Mouse (Mus musculus): ENCODE data around the gene Ift22. TPM values are rescaled to one million over a fixed set of nuclear protein-coding genes. Genes with fewer than 3 reads are reported as not detected.
A peak's percentile ranks its signal among the peaks of the same experiment; 100 is the strongest.

Ift22 gene
- 10 to 100 TPM; 33.6 to 38.2 TPM for total RNA-seq (2021)
- long read RNA-seq, experiment 1, transcript Ift22-205 (5 exons, 3,071 nt): major isoform, 8 of 12 reads
- long read RNA-seq, experiment 1, partial matches to known transcripts: 2 of 12 reads
- long read RNA-seq, experiment 1, other reads (novel, unspliced or antisense): 1 of 12 reads
- long read RNA-seq, experiment 2, transcript Ift22-205 (5 exons, 3,071 nt): major isoform, 15 of 30 reads
- long read RNA-seq, experiment 2, partial matches to known transcripts: 2 of 30 reads
- long read RNA-seq, experiment 2, other reads (novel, unspliced or antisense): 11 of 30 reads

- peak; percentile 88 to 89 for DNase-seq (ENCODE audit: low spot score in 2 of 2)
Measured at GRCm38 (mm10) chr5:136907991-136908857, at the start of gene Ift22. TSS of gene Ift22 (plus strand) at chr5:136908150.

DNA sequence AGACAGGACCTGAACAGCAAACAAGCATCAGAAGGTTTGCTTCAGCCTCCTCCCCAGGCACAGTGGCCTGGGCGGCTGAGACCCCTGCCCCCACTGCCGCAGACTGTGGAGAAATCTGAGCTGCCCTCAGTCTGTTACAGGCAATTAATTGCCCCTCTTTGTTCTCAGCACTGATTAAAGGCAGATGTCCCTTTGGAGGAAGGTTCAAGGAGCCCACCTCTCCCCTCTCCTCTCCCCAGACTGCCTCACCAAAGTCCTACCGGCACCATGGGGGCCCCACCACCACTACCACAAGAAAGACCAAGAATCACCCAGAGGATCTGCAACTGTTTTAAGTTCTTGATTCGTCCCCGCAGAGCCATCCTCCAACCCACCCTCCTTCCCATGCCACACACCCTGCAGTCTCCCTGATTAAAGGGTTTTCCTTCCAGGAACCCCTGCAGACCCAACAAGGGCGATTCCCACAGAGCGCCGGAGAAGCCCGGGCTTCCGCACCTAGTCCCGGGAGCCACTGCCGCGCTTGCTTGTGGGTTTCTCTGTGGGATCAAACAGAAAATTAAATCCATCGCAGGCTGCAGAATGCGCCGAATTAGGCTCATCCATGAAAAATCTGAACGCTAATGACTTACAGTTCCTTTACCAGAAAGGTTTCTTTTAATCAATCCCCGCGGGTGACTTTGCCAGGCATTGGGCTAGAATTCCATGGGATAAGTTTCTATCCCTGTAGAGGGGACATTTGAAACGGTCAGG is 46.6 kb upstream of the Ift22 start:
- no peak for DNase-seq (ENCODE audit: low spot score in 2 of 2)

- DNase-seq (ENCODE audit: low spot score in 2 of 2): no peak
Measured at GRCm38 (mm10) chr5:136862806-136863205, 45.1 kb upstream of the Ift22 start.

DNA sequence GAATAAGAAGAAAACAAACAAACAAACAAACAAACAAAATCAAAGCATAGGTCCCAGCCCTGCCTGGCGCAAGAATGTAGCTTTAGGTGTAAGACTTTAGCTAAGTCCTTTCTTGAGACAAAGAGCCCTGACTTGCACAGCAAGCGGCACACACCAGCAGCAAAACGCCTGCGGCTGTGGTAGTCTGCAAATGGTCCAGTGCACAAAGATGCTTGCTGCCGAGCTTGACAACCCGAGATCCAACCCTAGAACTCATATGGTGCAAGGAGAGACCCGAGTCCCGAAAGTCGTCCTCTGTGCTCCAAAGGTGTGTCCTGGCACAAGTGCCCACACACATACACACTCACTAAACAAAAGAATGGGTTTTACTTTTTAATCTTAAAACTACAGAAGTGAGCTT is 44.7 kb upstream of the Ift22 start:
- DNase-seq (ENCODE audit: low spot score in 2 of 2): no peak

- DNase-seq (ENCODE audit: low spot score in 2 of 2): no peak
Measured at GRCm38 (mm10) chr5:136863961-136864674, 43.8 kb upstream of the Ift22 start.

- DNase-seq (ENCODE audit: low spot score in 2 of 2): no peak
Measured at GRCm38 (mm10) chr5:136867706-136868105, 40.2 kb upstream of the Ift22 start.

DNA sequence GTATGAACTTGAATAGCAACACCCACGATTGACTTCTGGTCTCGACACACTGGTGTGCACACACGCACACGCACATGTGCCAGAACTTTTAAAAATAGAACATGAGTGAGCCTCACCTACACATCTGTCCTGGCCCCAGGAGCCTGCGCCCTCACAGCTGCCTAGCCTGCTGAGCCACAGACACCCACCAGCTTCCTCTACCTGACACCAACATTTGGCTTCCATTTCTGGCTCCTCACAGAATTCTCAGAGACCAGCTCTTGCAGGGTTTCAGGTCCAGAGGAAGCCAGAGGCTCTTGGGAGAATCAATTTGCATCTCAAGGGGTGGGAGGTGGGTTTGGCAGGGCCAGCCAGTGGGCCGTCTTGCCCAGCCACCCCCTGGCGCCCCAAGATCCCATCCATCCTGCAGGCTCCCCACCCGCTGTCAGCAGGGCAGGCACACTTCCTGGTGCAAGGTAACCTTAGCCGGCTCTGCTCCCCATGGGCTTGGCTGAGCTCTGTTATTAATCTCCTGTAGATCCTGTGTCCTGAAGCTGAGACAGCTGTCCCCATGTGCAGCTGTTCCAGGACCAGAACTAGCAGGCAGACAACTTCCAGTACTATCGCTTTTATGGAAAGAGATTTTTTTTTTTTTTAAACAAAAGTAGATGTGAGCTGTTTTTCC is 38.4 kb upstream of the Ift22 start:
- no peak for DNase-seq (ENCODE audit: low spot score in 2 of 2)

GRCm38 (mm10) chr5:136872417-136872816 is 35.5 kb upstream of the Ift22 start:
- DNase-seq (ENCODE audit: low spot score in 2 of 2): no peak

GRCm38 (mm10) chr5:136874271-136874670 is 33.7 kb upstream of the Ift22 start:
- no peak for DNase-seq (ENCODE audit: low spot score in 2 of 2)

- no peak for DNase-seq (ENCODE audit: low spot score in 2 of 2)
Measured at GRCm38 (mm10) chr5:136880101-136880500, 27.8 kb upstream of the Ift22 start.

- peak; percentile 57 to 59 for DNase-seq (ENCODE audit: low spot score in 2 of 2)
Measured at GRCm38 (mm10) chr5:136881380-136882009, 26.5 kb upstream of the Ift22 start.

- no peak for DNase-seq (ENCODE audit: low spot score in 2 of 2)
Measured at GRCm38 (mm10) chr5:136882055-136882787, 25.7 kb upstream of the Ift22 start.

DNA sequence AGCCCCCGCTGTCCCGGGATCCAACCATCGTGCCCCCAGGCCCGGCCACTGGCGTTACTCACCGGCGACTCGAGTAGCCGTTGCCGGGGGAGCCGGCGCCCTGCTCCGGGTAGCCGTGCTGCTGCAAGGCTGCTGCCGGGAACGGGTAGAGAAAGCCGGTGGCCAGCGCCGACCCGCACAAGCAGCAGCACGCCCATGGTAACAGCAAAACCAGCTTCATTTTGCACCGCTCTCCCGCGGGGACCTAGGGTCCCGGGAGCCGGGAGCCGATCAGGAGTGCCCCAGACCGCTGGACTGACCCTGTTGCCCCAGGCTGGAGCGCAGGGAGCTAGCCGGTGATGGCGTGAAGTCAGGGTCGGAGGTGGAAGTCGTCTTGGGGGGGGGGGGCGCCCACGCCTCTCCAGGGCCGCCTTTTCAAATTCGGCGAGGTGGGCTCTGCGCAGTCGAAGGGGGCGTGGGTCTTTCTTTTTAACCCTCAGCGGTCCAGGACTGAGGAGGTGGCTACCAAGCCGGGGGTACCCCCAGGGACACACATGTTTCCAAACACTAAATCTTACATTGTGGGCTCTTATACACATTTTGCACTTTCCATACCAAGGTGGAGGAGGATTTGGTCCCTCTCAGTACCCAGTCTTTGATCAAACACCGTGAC is 25.0 kb upstream of the Ift22 start, which contains the start of gene Col26a1:
Gene Col26a1, minus strand, starts transcription at position 422 of the 652 bp plus-strand sequence.
- DNase-seq (ENCODE audit: low spot score in 2 of 2): peak in 1 of 2 experiments; percentile 8

- DNase-seq (ENCODE audit: low spot score in 2 of 2): no peak
Measured at GRCm38 (mm10) chr5:136886957-136887356, 21.0 kb upstream of the Ift22 start.

DNA sequence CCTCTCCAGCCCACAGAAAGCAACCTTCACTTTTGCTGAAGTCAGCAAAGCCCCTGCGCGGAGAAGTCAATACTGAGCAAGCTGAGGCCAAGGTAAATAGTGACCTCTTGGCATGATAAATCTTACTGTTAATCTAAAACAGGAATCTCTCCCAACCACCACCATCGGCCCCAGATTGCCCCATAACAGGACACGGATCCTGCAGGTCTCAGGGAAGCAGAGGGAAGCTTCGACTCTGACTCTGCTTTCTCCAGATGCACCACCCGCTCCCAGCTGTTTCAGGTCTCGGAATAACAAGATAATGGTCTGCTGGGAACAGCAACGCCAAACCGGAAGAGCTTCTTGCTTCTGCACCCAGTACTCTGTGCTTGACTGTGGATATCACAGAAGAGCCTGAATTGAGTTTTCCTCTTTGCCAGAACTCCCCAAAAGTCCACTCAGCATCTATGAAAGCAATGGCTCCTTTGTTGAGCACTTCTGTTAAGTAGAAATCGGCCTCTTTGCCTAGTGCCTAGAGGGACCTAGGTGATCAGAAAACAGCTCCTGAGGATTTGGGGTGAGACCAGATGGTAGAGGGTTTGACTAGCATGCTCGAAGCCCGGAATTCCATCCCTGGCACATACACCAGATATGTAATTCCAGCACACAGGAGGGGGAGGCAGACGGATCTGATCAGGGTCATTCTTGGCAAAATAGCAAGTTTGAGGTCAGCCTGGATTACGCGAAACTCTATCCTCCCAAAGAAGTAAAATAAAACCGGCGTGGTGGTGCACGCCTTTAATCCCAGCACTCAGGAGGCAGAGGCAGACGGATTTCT is 19.2 kb upstream of the Ift22 start:
- DNase-seq (ENCODE audit: low spot score in 2 of 2): no peak

DNA sequence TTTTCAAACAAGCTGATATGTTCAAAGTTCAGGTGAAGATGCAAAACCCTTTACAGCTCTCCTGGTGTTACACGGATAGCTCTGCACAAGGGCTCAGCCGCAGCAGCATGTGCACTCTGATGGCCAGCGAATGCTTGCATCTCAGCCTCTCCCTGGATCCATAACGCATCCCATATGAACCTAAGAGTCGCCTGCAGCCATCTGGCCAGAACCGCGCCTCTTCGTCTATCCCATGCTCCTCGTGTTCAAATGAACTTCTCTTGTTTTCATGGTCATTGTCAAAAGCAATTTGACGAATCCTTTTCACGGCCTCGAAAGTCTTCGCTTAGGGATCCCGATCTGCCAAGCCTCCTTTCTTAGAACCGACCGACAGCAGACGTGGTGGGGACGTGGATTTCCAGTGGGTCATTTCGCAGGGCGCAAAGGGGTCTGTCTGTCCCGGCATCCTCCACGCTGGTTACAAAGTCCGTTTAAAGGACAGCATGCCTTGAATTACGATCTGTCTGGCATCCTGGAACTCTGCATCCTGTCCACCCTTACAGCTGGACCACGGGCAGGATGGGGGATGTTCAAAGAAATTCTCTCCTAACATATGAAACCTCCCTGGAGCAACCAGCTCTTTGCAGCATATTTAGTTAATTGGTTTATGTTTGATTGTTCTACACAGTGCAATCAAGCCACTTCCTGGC is 13.0 kb upstream of the Ift22 start:
- DNase-seq (ENCODE audit: low spot score in 2 of 2): no peak

GRCm38 (mm10) chr5:136895529-136895963 is 12.4 kb upstream of the Ift22 start:
- DNase-seq (ENCODE audit: low spot score in 2 of 2): no peak

Measured in adrenal gland, postnatal 4 days (tissue).